Mouse (Mus musculus): ENCODE measurements around the gene Dock2.

DNA sequence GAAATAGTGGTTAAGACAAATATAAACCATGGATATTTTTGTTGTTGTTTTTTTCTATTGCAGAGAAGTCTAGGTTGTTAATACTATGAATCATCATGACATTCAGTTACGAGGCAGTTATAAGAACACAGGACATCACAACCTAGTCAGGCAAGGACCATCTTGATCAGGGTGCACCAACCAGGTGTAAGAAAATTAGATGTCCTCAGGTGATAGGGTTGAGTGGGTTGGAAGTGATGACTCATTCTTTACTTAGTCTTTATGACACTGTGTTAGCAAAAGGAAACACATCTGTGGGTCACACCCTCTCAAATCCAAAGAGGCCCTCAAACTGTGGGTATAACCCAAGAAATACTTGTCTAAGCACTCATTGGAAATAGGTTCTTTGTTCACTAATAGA, 277.3 kb downstream of the Dock2 start:
- TF ChIP-seq CTCF (IDR thresholded peaks at IDR 0.05; ENCODE audit: insufficient read depth, low read length) (no peak), POLR2A (IDR thresholded peaks at IDR 0.05; ENCODE audit: borderline replicate concordance, extremely low read depth, low read depth, low read length) (no peak)

Data from lung, adult 2 months (tissue).